Mouse (Mus musculus) kidney, adult 2 months (tissue): ENCODE measurements around the gene Csrp1.

ENCODE experiments used
- CTCF ChIP-seq: fragments of 200-500 bp; conservative IDR thresholded peaks from 2 replicates; pipeline ENCODE4 v1.5.1; 2011; ENCODE audit warnings: low read depth, mild to moderate bottlenecking, control low read depth, low read length, moderate library complexity, mixed read lengths; ENCODE audit not compliant: insufficient read depth, insufficient read length
- POLR2A ChIP-seq: fragments of 200-500 bp; IDR thresholded peaks from one replicate; pipeline ENCODE4 v1.6.1; 2011; ENCODE audit warnings: low read depth, low read length, control low read depth

DNA sequence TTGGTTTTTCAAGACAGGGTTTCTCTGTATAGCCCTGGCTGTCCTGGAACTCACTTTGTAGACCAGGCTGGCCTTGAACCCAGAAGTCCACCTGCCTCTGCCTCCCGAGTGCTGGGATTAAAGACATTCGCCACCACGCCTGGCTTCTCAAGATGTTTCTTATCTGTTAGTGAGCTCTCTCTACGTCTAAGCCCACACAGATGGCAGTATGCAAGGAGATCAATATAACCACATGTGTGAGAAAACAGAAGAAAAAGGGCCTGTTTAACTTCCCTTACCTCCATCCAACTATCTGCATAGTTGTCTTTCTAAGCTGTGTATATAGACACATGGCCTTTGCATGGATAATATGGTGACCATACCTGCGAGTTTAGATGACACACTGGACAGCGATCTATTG lies 5.5 kb downstream of the Csrp1 start:
- TF ChIP-seq CTCF = no peak
- no peak for TF ChIP-seq POLR2A
